Mouse (Mus musculus): ENCODE results near the gene Elmo3.

GRCm38 (mm10) chr8:105283074-105283473, 22.3 kb upstream of the Elmo3 start:
- TF ChIP-seq CTCF (IDR thresholded peaks at IDR 0.05; ENCODE audit: insufficient read depth, low read depth, low read length) (peak; percentile 47), POLR2A (IDR thresholded peaks at IDR 0.05; ENCODE audit: insufficient read depth, low read depth, low read length) (no peak)

Measured in olfactory bulb, adult 2 months (tissue).